Comparison of ENCODE assay signal across 21 mouse cellular contexts in the genomic region with DNA sequence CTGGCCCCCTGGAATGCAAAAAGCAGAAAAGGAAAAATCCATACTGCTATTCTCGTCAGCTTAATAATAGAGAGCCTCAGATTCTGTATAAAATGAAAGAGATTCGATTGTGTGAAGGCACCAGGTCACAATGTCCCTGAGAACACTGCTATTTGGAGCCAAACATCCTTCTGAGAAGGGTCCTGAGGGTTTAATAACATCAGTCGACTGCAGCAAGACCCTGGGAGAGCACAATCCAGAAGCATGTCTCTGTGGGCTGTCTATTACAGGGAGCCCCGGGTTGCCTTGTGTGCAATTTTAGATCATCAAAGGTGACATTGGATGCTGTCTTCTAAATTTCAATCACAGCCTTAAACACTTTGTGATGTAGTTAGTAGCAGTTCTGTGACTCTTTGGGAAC.
A peak's percentile ranks its signal among the peaks of the same experiment; 100 is the strongest.
DNase-seq lines count a peak whose midpoint lies in the region; ATAC-seq lines count a peak whose summit lies in the region.
"Had no signal": no experiment of that assay in that cellular context is flagged by ENCODE, and none has a peak within 500 bp of the region (broad histone marks: within the 10 kb centered on the region; RNA-seq: fewer than 3 reads in every experiment).

No protein-coding gene starts in this region.

- no peaks in the 10 kb centered on the region for H3K36me3 ChIP-seq in forebrain, embryonic 14.5 days (ENCODE audit: control insufficient read depth, insufficient read depth, low read length)
- no peaks in the 10 kb centered on the region for H3K36me3 ChIP-seq in forebrain, embryonic 16.5 days (ENCODE audit: control insufficient read depth, insufficient read depth)
- H3K36me3 ChIP-seq in midbrain, embryonic 14.5 days (ENCODE audit: control insufficient read depth, insufficient read depth, low read length) = no peaks in the 10 kb centered on the region
- no peaks in the 10 kb centered on the region for H3K36me3 ChIP-seq in hindbrain, embryonic 13.5 days
- H3K36me3 ChIP-seq: embryonic facial prominence, embryonic 15.5 days; forebrain, embryonic 12.5 days; heart, embryonic 13.5 days had no signal

- no peak overlapping the region for H3K4me3 ChIP-seq in forebrain, embryonic 14.5 days (ENCODE audit: low read depth, low read length)
- H3K4me3 ChIP-seq in forebrain, embryonic 16.5 days (replicated peaks; ENCODE audit: low read length) = no peak overlapping the region
- no peak overlapping the region for H3K4me3 ChIP-seq in midbrain, embryonic 14.5 days (replicated peaks; ENCODE audit: low read depth, low read length)
- no peak overlapping the region for H3K4me3 ChIP-seq in hindbrain, embryonic 13.5 days
- H3K4me3 ChIP-seq: embryonic facial prominence, embryonic 15.5 days; erythroblast, embryonic 14.5 days; forebrain, embryonic 12.5 days; heart, embryonic 13.5 days had no signal

- ATAC-seq in forebrain, embryonic 14.5 days = peak; percentile 37; the same call in 1 of the 2 replicates
- ATAC-seq in forebrain, embryonic 16.5 days = no peak
- ATAC-seq in midbrain, embryonic 14.5 days (ENCODE audit: low FRiP score, low TSS enrichment) = no peak
- no peak for ATAC-seq in hindbrain, embryonic 13.5 days (ENCODE audit: low FRiP score)
- ATAC-seq: hindbrain, embryonic 16.5 days; inflammation-experienced regulatory T-cells, adult 6 months; intestine, postnatal 0 days had no signal

- no peaks in the 10 kb centered on the region for H3K4me1 ChIP-seq in forebrain, embryonic 14.5 days (ENCODE audit: control insufficient read depth, insufficient read depth, low read length)
- no peaks in the 10 kb centered on the region for H3K4me1 ChIP-seq in forebrain, embryonic 16.5 days (replicated peaks; ENCODE audit: control insufficient read depth, insufficient read depth, low read length)
- no peaks in the 10 kb centered on the region; the same call in 1 of the 2 replicates for H3K4me1 ChIP-seq in midbrain, embryonic 14.5 days (ENCODE audit: control insufficient read depth, insufficient read depth, low read length)
- no peaks in the 10 kb centered on the region for H3K4me1 ChIP-seq in hindbrain, embryonic 13.5 days (replicated peaks)
- H3K4me1 ChIP-seq: embryonic facial prominence, embryonic 15.5 days had no signal

- H3K4me2 ChIP-seq in forebrain, embryonic 14.5 days (ENCODE audit: low read length) = no peak overlapping the region
- no peak overlapping the region for H3K4me2 ChIP-seq in forebrain, embryonic 16.5 days (ENCODE audit: low read length)
- H3K4me2 ChIP-seq in midbrain, embryonic 14.5 days (ENCODE audit: low read length) = no peak overlapping the region
- H3K4me2 ChIP-seq in hindbrain, embryonic 13.5 days = no peak overlapping the region
- H3K4me2 ChIP-seq: embryonic facial prominence, embryonic 15.5 days; forebrain, embryonic 12.5 days; heart, embryonic 13.5 days had no signal

- WGBS in forebrain, embryonic 14.5 days = 22% methylated on average over 4 of the region's 4 CpGs
- WGBS in forebrain, embryonic 16.5 days = 27% methylated on average over 4 of the region's 4 CpGs
- WGBS in midbrain, embryonic 14.5 days = 14% methylated on average over 4 of the region's 4 CpGs
- WGBS in hindbrain, embryonic 13.5 days = 53% methylated on average over 4 of the region's 4 CpGs

- no peaks in the 10 kb centered on the region for H3K9me3 ChIP-seq in forebrain, embryonic 14.5 days (replicated peaks; ENCODE audit: control insufficient read depth, low read length)
- no peaks in the 10 kb centered on the region for H3K9me3 ChIP-seq in forebrain, embryonic 16.5 days (ENCODE audit: control insufficient read depth, low read length)
- no peaks in the 10 kb centered on the region for H3K9me3 ChIP-seq in midbrain, embryonic 14.5 days (ENCODE audit: control insufficient read depth, low read length)
- no peaks in the 10 kb centered on the region for H3K9me3 ChIP-seq in hindbrain, embryonic 13.5 days
- H3K9me3 ChIP-seq: embryonic facial prominence, embryonic 15.5 days; forebrain, embryonic 12.5 days; heart, embryonic 13.5 days had no signal

- H3K27ac ChIP-seq in forebrain, embryonic 14.5 days (ENCODE audit: low read depth, low read length) = no peak overlapping the region
- no peak overlapping the region for H3K27ac ChIP-seq in forebrain, embryonic 16.5 days (ENCODE audit: low read length)
- no peak overlapping the region for H3K27ac ChIP-seq in midbrain, embryonic 14.5 days (replicated peaks; ENCODE audit: low read depth, low read length)
- H3K27ac ChIP-seq in hindbrain, embryonic 13.5 days = no peak overlapping the region
- H3K27ac ChIP-seq: embryonic facial prominence, embryonic 15.5 days; forebrain, embryonic 12.5 days; heart, embryonic 13.5 days had no signal

- no peaks in the 10 kb centered on the region for H3K27me3 ChIP-seq in forebrain, embryonic 14.5 days (replicated peaks; ENCODE audit: control insufficient read depth, insufficient read depth, low read length)
- no peaks in the 10 kb centered on the region for H3K27me3 ChIP-seq in forebrain, embryonic 16.5 days (replicated peaks; ENCODE audit: control insufficient read depth, insufficient read depth, low read length)
- no peaks in the 10 kb centered on the region for H3K27me3 ChIP-seq in midbrain, embryonic 14.5 days (ENCODE audit: control insufficient read depth, insufficient read depth, low read length)
- no peaks in the 10 kb centered on the region for H3K27me3 ChIP-seq in hindbrain, embryonic 13.5 days
- H3K27me3 ChIP-seq: embryonic facial prominence, embryonic 15.5 days; forebrain, embryonic 12.5 days; heart, embryonic 13.5 days had no signal

- DNase-seq in forebrain, embryonic 14.5 days (ENCODE audit: low spot score) = peak; percentile 19
- peak; percentile 16 for DNase-seq in brain, adult 2 months (ENCODE audit: low read depth, low spot score)
- DNase-seq in midbrain, embryonic 14.5 days = peak; percentile 23
- DNase-seq in left cerebral cortex, adult 8-10 months (ENCODE audit: low spot score in 2 of 2) = no peak
- DNase-seq: adrenal gland, adult 8-10 months; adrenal gland, postnatal 36 days; cerebellum, adult 11-12 months; cerebellum, adult 9-10 months; cerebellum, postnatal 36 days; embryo, embryonic 11 days; gastrocnemius, postnatal 10 days; heart, postnatal 36 days had no signal

- no peak overlapping the region for H3K9ac ChIP-seq in forebrain, embryonic 14.5 days (ENCODE audit: low read length)
- no peak overlapping the region for H3K9ac ChIP-seq in forebrain, embryonic 16.5 days (replicated peaks; ENCODE audit: low read depth, low read length)
- no peak overlapping the region for H3K9ac ChIP-seq in midbrain, embryonic 14.5 days (replicated peaks; ENCODE audit: low read length)
- H3K9ac ChIP-seq in hindbrain, embryonic 13.5 days = no peak overlapping the region
- H3K9ac ChIP-seq: embryonic facial prominence, embryonic 15.5 days; forebrain, embryonic 12.5 days; heart, embryonic 13.5 days had no signal

Comparison
In these comparisons a context has a peak if more than half of its experiments do, and no peak if none do; other contexts are left out.
1. DNase-seq: peak in forebrain, embryonic 14.5 days (single experiment), brain, adult 2 months (single experiment) and midbrain, embryonic 14.5 days (single experiment); none in left cerebral cortex, adult 8-10 months (0 of 2).